Mouse (Mus musculus) megakaryocyte, embryonic 14.5 days (primary cell): ENCODE results near the gene B4galt4.

Experiments
- FLI1 ChIP-seq: IDR thresholded peaks from 2 replicates; pipeline ENCODE4 v1.6.1; 2012; ENCODE audit warnings: low read length, inconsistent platforms, mixed read lengths
- GATA1 ChIP-seq: IDR thresholded peaks from 3 replicates; pipeline ENCODE4 v1.6.1; 2012; ENCODE audit warnings: mixed read lengths, low read length, inconsistent platforms, borderline replicate concordance

- TF ChIP-seq GATA1 = no peak
- TF ChIP-seq FLI1 = no peak
These were observed 29.3 kb upstream of the B4galt4 start, which contains the start of gene Arhgap31 for GRCm38 (mm10) chr16:38712581-38713403.
